Mouse (Mus musculus): ENCODE results near the gene Myl6.
"Not testable (repeated sequence)": the region's sequence is repeated elsewhere in the genome, so short reads cannot be mapped to it uniquely, and the experiment has no call there.

DNA sequence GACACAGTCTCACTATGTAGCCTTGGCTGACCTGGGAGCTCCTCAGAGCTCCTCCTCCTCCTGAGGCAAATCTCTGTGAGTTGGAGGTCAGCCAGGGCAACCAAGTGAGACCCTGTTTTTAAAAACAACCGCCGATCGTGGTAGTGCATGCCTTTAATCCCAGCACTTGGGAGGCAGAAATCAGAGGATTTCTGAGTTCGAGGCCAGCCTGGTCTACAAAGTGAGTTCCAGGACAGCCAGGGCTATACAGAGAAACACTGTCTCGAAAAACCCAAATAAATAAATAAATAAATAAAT, 11.4 kb upstream of the Myl6 start:
- TF ChIP-seq CTCF (IDR thresholded peaks at IDR 0.05); EP300 (IDR thresholded peaks at IDR 0.05; ENCODE audit: insufficient read depth, low read depth, low read length): not testable (repeated sequence)

Measured in heart, adult 2 months (tissue).